Mouse (Mus musculus): ENCODE measurements around the gene Mycl. TPM values are rescaled to one million over a fixed set of nuclear protein-coding genes. Genes with fewer than 3 reads are reported as not detected.
"Not testable (repeated sequence)": the region's sequence is repeated elsewhere in the genome, so short reads cannot be mapped to it uniquely, and the experiment has no call there.

The Mycl gene
- total and polyA plus RNA-seq, 3 experiments: not detected

GRCm38 (mm10) chr4:122987421-122987820 lies 8.0 kb upstream of the Mycl start:
- Histone ChIP-seq H3K79me2 (ENCODE audit: control insufficient read depth, insufficient read depth, low read length, poor library complexity) (no peaks in the 10 kb centered on the region), H3K4me3 (ENCODE audit: control insufficient read depth in 1 of 2, insufficient read depth in 1 of 2, low read depth in 2 of 2, low read length in 2 of 2) (no peak overlapping the region), H3K9me3 (replicated peaks; ENCODE audit: insufficient read depth, low read length) (no peaks in the 10 kb centered on the region), H3K27ac (ENCODE audit: control insufficient read depth, low read depth, low read length) (no peak overlapping the region), H3K9ac (ENCODE audit: control insufficient read depth, low read depth, low read length, poor library complexity, severe bottlenecking) (no peak overlapping the region), H3K4me1 (ENCODE audit: control insufficient read depth in 1 of 2, insufficient read depth in 2 of 2, low read length in 2 of 2) (peaks cover 0 to 4% of the 10 kb centered on the region in 2 experiments; a peak in 1 of 4 replicates), H3K27me3 (ENCODE audit: control insufficient read depth in 1 of 2, insufficient read depth in 2 of 2, low read length in 2 of 2) (peaks cover 0 to 2% of the 10 kb centered on the region in 2 experiments; a peak in 1 of 4 replicates), H3K36me3 (ENCODE audit: control insufficient read depth in 1 of 2, insufficient read depth in 2 of 2, low read length in 2 of 2) (no peaks in the 10 kb centered on the region)
- DNase-seq (ENCODE audit: low read depth, low spot score): no peak
- no peak for TF ChIP-seq ZMIZ1 (IDR thresholded peaks at IDR 0.05; ENCODE audit: low read depth, low read length)
- TF ChIP-seq CHD1 (IDR thresholded peaks at IDR 0.05; ENCODE audit: low read depth, low read length): no peak
- TF ChIP-seq USF1 (IDR thresholded peaks at IDR 0.05; ENCODE audit: low read depth, low read length): no peak
- TF ChIP-seq EP300 (IDR thresholded peaks at IDR 0.05; ENCODE audit: low read depth in 1 of 2, low read length in 2 of 2): no peak
- TF ChIP-seq CHD2 (IDR thresholded peaks at IDR 0.05; ENCODE audit: low read length): no peak
- no peak for TF ChIP-seq RCOR1 (IDR thresholded peaks at IDR 0.05; ENCODE audit: low read depth, low read length)
- no peak for TF ChIP-seq GABPA (IDR thresholded peaks at IDR 0.05; ENCODE audit: low read depth, low read length)
- TF ChIP-seq NELFE (IDR thresholded peaks at IDR 0.05; ENCODE audit: low read depth, low read length): no peak
- no peak for TF ChIP-seq TBP (IDR thresholded peaks at IDR 0.05; ENCODE audit: low read depth, low read length)
- TF ChIP-seq MYC (IDR thresholded peaks at IDR 0.05; ENCODE audit: low read depth, low read length): no peak
- no peak for TF ChIP-seq USF2 (IDR thresholded peaks at IDR 0.05; ENCODE audit: borderline replicate concordance in 1 of 2, insufficient read depth in 1 of 2, low read depth in 1 of 2, low read length in 2 of 2)
- no peak for TF ChIP-seq ZNF384 (IDR thresholded peaks at IDR 0.05; ENCODE audit: low read depth, low read length)
- TF ChIP-seq SIN3A (IDR thresholded peaks at IDR 0.05; ENCODE audit: low read length): no peak
- no peak for TF ChIP-seq SMC3 (IDR thresholded peaks at IDR 0.05; ENCODE audit: low read depth, low read length)
- TF ChIP-seq CTCF (IDR thresholded peaks at IDR 0.05 in 2 of 3, conservative IDR thresholded peaks at IDR 0.05 in 1 of 3; ENCODE audit: control insufficient read depth in 1 of 3, insufficient read depth in 1 of 3, low read depth in 2 of 3, low read length in 3 of 3, poor library complexity in 1 of 3, severe bottlenecking in 1 of 3): no peak
- no peak for TF ChIP-seq TCF12 (IDR thresholded peaks at IDR 0.05; ENCODE audit: low read depth, low read length)
- TF ChIP-seq MEF2A (IDR thresholded peaks at IDR 0.05; ENCODE audit: extremely low read depth, insufficient replicate concordance, low read depth, low read length, poor library complexity, severe bottlenecking): no peak
- no peak for TF ChIP-seq POLR2A (IDR thresholded peaks at IDR 0.05; ENCODE audit: control insufficient read depth in 1 of 2, insufficient read depth in 1 of 2, low read depth in 1 of 2, low read length in 2 of 2, poor library complexity in 1 of 2)

- H3K27me3 ChIP-seq (ENCODE audit: control insufficient read depth in 1 of 2, insufficient read depth in 2 of 2, low read length in 2 of 2): not testable (repeated sequence)
- DNase-seq (ENCODE audit: low read depth, low spot score): peak; percentile 47
Observed at GRCm38 (mm10) chr4:122988004-122988403, 7.4 kb upstream of the Mycl start.

More at GRCm38 (mm10) chr4:122988004-122988403, 7.4 kb upstream of the Mycl start:
- not testable (repeated sequence) for H3K9me3 ChIP-seq (replicated peaks; ENCODE audit: insufficient read depth, low read length); H3K79me2 ChIP-seq (ENCODE audit: control insufficient read depth, insufficient read depth, low read length, poor library complexity); H3K9ac ChIP-seq (ENCODE audit: control insufficient read depth, low read depth, low read length, poor library complexity, severe bottlenecking); H3K4me1 ChIP-seq (ENCODE audit: control insufficient read depth in 1 of 2, insufficient read depth in 2 of 2, low read length in 2 of 2); H3K27ac ChIP-seq (ENCODE audit: control insufficient read depth, low read depth, low read length); H3K36me3 ChIP-seq (ENCODE audit: control insufficient read depth in 1 of 2, insufficient read depth in 2 of 2, low read length in 2 of 2); H3K4me3 ChIP-seq (ENCODE audit: control insufficient read depth in 1 of 2, insufficient read depth in 1 of 2, low read depth in 2 of 2, low read length in 2 of 2)
- peak; percentile 35 to 84 (median 41) for TF ChIP-seq CTCF (IDR thresholded peaks at IDR 0.05 in 2 of 3, conservative IDR thresholded peaks at IDR 0.05 in 1 of 3; ENCODE audit: control insufficient read depth in 1 of 3, insufficient read depth in 1 of 3, low read depth in 2 of 3, low read length in 3 of 3, poor library complexity in 1 of 3, severe bottlenecking in 1 of 3)
- TF ChIP-seq ZC3H11A (IDR thresholded peaks at IDR 0.05; ENCODE audit: low read depth, low read length): peak; percentile 49
- TF ChIP-seq ZNF384 (IDR thresholded peaks at IDR 0.05; ENCODE audit: low read depth, low read length): peak; percentile 55
- 0 out of 2 replicates have a peak, but pooled peaks have one; percentile 22 for TF ChIP-seq SIN3A (IDR thresholded peaks at IDR 0.05; ENCODE audit: low read length)
- 0 out of 2 replicates have a peak, but pooled peaks have one; percentile 17 for TF ChIP-seq TBP (IDR thresholded peaks at IDR 0.05; ENCODE audit: low read depth, low read length)
- TF ChIP-seq RAD21 (IDR thresholded peaks at IDR 0.05; ENCODE audit: low read depth, low read length): peak; percentile 41
- peak; percentile 73 for TF ChIP-seq SMC3 (IDR thresholded peaks at IDR 0.05; ENCODE audit: low read depth, low read length)
